Mouse (Mus musculus) lung, postnatal 25 days (tissue): ENCODE data around the gene Kbtbd12.
A peak's percentile ranks its signal among the peaks of the same experiment; 100 is the strongest.

Source experiments
- DNase-seq: peaks from one replicate; pipeline ENCODE4 v3.0.0; 2022; ENCODE audit warnings: low spot score

Gene Kbtbd12

DNA sequence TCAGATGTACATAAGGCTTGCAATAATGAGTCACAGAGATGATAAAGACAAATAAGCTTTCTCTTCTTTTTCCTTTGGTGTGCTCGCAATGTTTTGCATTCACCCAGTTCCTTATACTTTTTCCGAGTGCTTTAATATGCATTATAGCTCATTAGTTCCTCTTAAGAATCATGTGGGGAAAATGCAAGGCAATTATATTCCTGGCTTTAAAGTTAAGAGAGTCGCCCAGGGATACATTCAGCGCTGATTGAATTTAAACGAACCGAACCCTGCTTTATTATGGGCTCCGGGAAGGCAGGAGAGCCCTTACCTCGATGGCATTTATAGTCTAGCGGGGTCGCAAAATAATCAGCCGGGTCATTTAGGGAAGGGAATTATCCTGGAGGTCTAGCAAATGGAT, 10.8 kb downstream of the Kbtbd12 start:
- DNase-seq: no peak

DNA sequence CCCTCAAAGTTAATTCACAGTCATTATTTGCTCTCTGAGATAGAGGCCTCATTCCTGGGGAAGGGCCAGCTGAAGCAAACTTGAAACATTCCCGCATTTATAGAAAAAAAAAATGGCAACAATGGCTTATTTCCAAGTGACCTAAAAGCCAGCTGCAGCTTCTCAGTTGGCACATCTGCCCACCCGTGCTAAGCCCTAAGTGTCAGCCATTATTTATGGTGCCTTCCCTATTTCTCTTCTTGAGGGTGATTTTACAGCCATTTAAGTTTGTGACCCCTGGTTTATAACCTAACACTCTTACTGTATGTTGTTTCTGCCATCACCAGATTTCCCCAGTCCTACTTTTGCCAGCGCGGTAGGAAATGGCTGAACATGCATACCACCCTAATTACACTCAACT, 11.3 kb downstream of the Kbtbd12 start:
- DNase-seq: no peak

DNA sequence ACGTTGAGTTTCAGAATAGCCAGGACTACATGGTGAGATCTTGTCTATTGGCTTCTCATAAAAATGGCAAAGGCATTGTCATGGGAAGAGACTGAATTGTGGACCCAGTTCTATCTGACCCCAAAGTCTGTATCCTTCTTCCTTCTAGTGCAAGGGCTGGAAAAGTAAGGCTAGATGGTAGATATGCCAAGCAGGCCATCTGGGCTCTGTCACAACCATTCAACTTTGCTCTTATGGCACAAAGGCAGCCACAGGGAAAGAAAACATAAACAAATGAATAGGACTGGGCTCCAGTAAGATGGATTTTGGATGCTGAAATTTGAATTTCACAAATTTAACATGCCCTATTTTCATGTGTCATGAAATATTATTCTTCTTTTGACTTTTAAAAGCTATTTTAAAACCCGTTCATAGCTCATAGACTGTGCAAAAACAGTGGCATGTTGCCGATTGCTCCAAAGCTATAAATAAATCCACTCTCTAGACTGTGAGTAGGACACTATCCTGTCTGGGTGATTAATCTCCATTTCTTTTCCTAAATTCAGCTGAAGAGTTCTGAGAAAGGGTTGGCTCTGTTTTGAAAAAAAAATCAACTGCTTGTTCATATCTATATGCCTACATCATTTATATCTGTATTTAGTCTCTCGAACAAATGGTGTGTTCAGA, 15.8 kb downstream of the Kbtbd12 start:
- no peak for DNase-seq

DNA sequence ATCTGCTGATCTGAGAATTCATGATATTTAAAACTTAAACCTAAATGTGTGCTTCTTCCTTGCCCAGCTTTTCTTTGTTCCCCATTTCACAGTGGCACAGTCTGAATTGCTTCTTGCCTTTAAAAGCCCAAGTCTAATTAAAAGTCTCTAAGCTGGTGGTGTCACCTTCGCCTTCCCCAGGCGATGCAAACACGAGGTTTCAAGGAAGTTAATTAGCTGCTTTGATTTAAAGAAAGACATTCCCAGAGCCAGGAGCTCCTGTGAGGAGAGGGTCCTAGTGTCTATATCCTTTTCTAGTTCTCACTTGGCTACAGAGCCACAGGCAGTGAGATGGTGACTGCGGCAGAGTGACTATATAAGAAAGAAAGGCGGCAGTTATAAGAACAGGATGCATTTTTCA, 18.2 kb downstream of the Kbtbd12 start:
- DNase-seq: no peak

DNA sequence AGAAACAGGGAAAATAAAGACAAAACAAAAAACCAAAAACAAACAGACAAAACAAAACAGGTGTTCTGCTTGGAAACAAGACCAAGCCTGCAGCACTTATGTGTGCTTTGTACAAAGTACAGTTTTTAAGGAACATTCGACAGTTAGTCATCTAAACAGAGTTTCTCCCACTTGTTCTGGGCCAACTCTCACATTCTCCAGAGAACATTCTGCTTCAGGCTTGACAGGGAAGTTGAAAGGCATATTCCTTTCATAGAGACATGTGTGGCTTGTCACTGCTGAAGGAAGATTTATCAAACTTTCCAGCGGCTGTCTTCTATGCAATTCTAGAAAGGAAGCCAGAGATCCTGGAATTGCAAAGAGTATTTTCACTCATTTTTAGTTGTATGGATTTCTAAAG, 22.4 kb downstream of the Kbtbd12 start:
- no peak for DNase-seq

DNA sequence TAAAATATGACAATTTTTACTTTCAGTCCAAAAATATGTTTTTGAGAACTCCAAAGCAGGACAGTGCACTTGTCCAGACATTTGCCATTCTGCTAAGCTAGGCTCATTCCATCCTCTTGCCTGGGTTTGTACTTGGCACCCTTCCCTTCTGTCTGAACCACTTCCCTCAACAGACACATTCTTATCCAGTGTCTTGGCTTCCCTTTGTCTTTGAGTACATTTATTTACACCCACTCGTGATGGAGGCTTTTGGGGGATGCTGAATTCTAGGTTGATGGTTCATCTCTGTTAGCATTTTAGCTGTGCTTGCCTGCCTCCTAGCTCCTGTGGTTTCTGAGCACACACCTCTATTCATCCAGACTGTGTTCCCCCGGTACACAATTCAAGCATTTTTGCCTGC, 31.3 kb downstream of the Kbtbd12 start:
- DNase-seq: no peak

DNA sequence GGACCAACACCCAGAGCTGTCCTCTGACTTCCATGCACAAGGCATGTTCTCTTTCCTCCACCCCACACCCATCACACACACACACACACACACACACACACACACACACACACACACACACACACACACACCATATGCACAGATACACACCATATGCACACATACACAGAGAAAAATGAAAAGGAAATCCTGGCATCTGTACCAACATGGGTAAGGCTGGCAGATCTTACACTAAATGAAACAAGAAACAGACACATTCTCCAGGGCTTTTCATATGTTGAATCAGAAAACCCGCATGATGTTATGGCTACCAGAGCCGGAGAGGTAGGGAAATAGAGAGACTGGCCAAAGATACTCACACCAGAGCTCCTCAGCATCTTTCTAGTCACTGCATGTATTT, 32.0 kb downstream of the Kbtbd12 start:
- no peak for DNase-seq

DNA sequence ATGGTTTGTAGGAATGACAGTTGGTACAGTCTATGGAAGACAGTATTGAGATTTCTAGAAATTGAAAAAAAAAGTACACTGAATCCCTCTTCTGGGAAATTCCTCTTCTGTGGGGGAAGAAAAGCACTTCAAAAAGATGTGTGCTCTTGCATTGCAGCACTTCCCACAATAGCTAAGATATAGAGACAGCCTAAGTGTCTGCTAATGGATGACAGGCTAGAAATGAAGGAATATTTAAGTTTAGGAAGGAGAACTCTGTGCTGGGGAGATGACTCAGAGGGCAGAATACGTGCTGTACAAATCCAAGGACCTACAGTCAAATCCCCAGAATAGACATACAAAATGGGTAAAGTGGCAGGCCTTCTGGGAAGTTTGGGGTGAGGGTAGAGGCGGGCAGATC, 32.5 kb downstream of the Kbtbd12 start:
- DNase-seq: no peak

DNA sequence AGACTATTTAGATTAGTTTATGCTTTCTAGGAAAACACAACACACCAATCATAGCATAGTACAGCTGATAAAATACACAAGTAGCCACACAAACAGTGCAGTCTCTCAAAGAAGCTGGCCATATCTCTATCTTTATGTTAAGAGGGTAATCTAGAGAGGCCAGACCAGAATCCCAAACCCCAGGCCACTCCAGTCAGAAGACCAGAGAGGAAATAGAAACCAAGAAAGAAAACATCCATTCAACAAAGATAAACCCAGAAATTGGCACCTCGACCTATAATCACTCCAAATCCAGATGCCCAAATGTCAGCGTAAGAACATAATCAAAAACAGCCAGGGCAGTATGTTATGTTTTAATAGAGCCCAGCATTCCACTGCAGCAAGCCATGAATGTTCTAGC, 41.6 kb downstream of the Kbtbd12 start:
- DNase-seq: no peak

DNA sequence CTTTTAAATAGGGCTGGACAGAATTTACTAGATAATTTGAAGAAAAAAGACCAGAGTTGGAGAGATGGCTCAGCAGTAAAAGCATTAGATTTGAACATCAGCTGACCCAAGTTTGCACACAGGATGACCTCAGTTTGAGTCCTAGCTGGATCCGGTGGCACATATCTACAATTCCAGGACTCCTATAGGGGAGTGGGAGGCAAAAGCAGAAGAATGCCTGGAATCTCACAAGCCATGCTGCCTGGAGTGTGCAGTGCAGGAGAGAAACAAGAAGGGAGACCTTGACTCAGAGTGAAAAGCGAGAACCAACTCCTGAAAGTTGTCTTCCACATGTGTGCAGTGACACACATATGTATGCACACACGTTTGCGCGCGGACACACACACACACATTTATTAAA, 45.4 kb downstream of the Kbtbd12 start:
- no peak for DNase-seq

DNA sequence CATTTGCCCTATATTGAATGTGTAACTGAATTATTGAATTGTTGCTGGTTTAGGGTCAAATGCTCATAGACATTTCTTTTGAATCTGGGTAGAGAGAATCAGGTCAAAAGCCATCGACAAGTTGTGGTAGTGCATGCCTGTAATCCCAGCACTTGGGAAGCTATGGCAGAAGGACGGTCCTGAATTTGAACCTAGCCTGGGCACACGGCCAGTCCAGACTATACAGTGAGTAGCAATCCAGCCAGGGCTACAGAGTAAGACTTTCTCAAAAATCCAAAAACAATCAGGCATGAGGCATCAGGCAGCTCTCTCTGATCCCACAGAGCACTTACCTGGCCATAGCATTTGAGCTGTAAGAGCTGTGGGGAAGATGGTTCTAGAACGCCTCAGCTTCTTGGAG, 47.5 kb downstream of the Kbtbd12 start:
- DNase-seq: no peak

DNA sequence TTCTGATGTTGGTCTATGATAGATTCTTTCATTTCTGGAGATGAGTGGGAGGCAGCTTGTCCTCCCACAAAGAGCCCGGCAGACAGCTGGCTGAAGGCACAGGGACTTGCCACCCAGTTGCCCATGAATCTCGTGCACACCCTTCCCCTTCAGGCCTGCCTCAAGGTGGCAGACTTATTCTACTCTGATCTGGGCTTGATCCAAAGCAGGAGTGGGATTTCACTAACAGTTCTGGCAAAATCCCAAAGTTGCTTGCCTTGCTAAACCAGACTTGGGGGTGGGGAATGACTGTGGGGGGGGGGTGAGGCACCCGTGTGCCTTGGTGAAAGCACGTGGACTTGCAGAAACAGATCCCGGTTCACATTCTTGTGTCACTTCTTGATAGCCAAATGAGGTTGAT, 48.2 kb downstream of the Kbtbd12 start:
- DNase-seq: peak; percentile 18

DNA sequence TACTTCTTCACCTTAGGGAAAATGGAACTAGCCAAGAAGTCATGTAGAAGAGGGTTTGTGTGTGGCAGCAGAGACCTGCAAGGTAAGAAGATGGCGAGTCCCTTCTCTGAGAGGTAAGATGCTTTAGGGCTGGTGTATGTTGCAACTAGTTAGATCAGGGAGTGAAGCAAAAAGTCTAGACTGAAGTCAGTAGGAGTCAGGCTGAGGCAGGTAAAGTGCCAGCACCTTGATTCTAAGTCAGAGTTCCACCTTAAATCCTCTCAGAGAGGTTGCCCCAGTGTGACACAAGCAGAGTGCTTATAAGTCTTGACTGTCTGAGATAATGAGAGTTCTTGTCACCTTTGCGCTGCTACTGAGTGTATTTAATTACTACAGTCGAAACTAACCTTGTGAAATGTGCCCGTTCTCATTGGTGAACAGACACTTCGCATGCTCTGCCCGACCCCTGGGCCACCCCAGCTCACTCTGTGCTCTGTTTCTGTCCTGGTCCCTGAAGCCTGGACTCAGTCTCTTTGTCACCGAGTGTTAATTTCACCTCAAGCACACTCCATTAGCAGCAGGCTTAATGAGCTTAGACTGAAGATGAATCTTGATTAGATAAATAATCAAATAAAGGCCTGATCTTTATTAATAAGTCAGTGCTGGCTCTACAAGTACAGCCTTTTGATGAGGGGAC, 49.0 kb downstream of the Kbtbd12 start:
- DNase-seq: no peak

DNA sequence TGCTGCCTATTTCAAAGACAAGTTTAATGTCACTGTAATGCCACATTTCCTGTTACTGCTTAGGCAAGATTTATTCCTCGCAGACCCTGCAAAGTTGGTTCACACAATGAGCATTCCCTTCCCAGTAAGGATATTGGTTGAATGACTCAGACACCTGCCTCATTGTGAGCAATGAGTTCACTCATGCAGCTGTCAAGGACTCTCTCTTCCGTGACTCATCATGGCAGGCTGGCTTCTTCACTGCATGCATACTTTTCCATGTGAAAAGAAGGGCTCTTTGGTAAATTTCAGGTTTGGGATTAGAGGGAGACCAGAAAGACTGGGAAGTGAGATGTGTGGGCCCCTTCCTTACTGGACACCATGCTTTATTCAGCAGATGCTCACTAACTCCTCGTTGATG, 50.7 kb downstream of the Kbtbd12 start:
- DNase-seq: no peak

DNA sequence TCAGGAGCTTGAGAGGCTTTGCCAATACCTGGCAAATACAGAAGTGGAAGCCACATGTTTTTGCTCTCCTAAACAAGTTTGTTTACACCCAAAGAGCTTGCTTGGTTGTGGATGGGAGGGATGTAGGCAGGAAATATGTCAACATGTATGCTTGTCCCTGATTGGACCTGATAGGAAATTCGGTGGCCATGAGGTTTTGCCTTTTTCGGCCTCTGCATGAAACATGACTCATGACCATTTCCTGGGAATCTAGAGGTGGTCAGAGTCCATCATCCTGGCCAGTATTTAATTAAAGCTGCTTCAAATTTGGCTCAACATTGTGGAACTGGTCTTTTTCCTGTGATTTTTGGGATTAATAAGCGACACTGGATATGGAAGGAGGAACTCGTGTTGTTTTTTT, 53.8 kb downstream of the Kbtbd12 start:
- no peak for DNase-seq

DNA sequence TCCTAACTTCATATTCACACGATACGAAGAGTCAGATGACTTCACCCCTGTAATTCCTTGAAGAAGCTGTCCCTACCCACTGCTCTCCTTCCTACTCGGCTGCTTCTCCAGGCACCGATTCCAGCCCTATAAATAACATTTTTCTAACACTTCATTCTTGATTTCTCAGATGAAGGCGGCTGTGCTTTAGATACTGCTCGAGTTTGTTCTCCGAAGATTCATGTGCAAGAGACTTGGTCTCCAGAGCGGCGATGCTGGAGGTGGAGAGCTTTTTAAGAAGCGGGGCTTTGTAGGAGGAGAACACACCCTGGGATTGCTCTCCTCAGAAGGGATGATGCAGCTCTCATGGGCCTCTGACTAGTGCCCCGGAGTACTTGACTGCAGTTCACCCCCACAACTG, 61.3 kb downstream of the Kbtbd12 start:
- no peak for DNase-seq

DNA sequence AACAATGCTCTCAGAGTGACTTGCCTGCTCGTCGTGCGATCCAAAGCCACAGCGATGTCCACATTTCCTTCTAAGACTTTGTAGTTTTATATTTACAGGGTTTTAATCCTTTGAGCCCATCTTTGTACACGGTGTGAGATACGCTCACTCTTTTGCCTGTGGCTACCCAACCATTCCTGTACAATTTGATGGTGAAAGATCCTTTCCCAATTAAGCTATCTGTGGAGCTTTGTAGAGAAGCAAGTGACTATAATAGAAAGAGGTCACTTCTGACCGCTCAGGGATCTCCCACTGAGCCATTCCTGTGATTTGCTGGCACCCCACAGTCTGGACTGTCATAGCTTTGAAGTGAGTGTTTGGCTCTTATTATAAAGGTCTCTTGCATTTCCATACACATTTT, 71.1 kb downstream of the Kbtbd12 start:
- no peak for DNase-seq

DNA sequence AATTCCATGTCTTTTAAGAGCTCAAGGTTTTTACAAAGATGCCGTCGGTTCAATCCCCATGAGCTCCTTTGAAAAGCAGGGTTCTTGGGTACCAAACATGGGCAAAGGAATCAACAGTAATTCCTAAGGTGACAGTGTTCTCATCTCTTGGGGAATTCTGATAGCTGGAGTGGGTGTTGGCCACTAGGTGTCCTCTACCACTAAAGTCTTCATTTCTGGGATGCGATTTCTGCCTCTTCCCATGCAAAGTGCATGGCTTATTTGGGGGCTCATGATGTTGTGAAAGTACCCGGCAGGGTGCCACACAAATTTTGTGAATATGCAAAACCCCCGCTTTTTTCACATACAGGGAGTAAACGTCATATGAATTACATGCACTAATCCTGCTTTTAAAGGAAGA, 72.7 kb downstream of the Kbtbd12 start:
- no peak for DNase-seq

DNA sequence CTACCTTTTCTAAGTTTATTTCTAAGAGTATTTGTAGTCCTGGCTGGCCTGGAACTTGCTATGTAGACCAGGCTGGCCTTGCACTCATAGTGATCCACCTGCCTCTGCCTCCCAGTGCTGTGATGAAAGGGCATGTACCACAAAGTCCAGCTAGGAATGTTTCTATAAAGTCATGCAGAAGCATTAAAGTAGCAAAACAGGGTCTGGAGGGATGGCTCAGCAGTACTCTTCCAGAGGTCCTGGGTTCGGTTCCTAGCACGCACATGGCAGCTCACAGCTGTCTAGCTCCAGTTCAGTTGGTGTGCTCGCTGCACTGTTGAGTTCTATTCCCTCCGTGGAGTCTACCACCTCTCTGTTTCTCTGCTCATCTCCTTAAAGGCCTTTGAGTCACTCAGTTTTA, 77.6 kb downstream of the Kbtbd12 start:
- no peak for DNase-seq

DNA sequence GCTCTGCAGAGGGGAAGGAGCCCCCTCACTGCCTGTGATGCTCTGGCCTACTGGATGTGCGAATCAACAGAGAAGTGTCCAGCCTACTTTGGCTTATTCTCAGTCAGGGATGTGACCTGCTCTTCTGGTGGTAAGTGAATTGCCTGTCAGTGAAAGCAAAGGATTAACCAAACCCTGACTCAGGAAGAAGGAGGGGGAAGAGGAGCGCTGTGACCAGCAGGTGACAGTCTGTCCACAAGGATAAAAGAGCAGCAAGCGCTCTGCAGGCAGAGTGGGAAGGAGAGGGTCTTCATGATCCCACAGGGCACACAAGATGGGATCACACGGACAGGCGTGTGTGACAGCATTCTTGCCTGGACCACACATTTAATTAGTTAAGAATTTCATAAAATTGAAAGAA, 78.1 kb downstream of the Kbtbd12 start:
- DNase-seq: no peak

DNA sequence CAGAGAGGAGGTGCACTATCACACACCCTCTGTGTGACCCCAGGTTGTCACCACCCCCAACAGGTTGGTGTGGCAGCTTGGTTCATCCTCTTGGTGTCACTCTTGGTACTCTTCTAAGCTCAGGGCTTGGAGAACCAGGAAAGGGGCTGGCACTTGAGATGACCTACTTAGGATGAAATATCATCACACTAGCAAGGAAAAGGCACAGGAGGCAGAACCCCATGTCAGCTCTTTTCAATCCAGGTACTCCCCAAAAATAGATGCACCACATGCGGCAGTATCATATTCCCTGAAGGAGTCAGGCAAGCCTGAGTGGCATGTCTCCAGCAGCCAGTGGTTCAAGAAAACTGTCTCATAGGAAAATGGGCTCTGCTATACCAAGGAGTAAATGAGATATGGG, 79.7 kb downstream of the Kbtbd12 start:
- DNase-seq: no peak

DNA sequence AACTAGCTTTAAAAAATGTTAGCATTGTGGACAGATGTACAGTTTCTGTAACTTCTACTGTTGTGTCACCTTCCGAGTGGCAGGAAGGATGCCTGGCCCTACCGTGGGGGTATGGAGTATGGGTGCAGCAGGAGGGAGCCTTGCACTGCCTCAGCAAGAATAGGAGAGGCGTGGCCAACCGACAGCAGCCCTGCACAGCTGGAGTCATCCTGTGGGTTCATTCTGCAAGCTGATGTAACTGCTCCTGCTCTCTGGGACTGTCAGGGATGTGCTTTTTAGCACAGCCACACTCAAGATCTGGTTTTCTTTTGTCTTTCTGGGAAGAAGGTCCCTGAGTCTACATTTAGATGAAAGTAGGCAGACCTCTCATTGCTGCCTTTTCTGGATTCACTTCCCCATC, 80.2 kb downstream of the Kbtbd12 start:
- DNase-seq: no peak

DNA sequence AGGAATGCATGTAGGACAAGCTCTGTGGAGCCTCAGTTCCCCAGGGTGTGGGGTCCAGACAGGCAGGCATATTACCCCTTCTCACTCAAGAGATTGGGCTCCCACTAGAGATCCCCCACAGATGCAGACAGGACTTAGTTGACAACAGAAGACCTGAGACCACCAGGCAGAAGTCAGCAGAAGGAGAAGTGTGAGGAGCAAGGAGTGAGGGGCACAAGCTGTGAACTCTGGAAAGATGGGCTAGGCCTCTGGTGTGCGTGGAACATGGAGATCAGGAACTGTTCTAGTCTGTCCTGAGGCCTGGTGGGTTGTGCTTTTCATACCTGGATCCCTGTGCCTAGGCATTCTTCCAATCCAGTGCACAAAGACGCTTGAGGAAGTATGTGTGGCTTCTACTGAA, 87.8 kb downstream of the Kbtbd12 start:
- DNase-seq: no peak

DNA sequence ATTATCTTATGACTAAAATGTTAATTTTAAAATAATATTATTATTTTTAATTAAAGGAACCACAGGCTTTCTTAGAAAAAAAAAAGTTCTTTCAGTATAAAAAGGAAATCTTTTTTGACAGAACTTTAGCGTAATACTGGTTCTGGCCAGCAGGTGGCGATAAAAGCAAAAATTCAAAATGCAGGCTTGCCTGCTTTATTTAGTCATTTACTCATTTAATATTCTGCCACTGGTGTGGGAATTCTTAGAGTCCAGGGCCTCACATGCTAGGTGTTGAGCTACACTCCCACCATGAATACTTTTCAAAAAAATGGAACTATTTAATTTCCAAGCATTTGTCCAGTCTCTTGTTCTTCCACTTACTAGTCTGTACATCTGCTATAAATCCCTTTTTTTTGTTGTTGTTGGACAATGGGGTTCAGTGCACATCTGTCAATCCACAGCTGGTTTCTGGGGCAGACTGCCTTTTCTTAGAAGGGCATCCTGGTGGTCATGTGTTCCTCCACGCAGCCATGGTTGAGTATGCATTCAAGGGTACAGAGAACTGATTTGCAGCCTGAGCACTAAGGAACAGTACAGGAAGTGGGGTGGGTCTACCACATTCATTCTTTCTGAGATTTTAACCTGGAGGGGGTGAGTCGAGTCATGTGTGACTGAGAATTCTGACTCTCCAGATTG, 88.5 kb downstream of the Kbtbd12 start:
- peak; percentile 47 for DNase-seq
